Mouse (Mus musculus): ENCODE results near the gene Tmem160.

GRCm38 (mm10) chr7:16489948-16490347 is 37.4 kb downstream of the Tmem160 start:
- TF ChIP-seq CTCF (IDR thresholded peaks at IDR 0.05; ENCODE audit: low read depth) (no peak), EP300 (IDR thresholded peaks at IDR 0.05; ENCODE audit: low read depth) (no peak)

Data from heart, postnatal 0 days (tissue).